Mouse (Mus musculus) spleen, postnatal 4 days (tissue): Measurements from ENCODE around the gene Gdpd5.

Source experiments
- DNase-seq, 2 experiments: peaks; one replicate each; pipeline ENCODE4 v3.0.0; 2022; ENCODE audit warnings: low spot score in 2 of 2

Gdpd5 gene

GRCm38 (mm10) chr7:99404031-99404735 is 23.0 kb downstream of the Gdpd5 start:
- DNase-seq, result no peak

GRCm38 (mm10) chr7:99405386-99406155 is 24.4 kb downstream of the Gdpd5 start:
- DNase-seq, result no peak

- DNase-seq, result peak in 1 of 2 experiments; percentile 23
Observed at GRCm38 (mm10) chr7:99407598-99407997, 26.4 kb downstream of the Gdpd5 start.

GRCm38 (mm10) chr7:99409441-99410222 is 28.4 kb downstream of the Gdpd5 start:
- no peak for DNase-seq

GRCm38 (mm10) chr7:99410315-99410714 is 29.1 kb downstream of the Gdpd5 start:
- DNase-seq, result no peak

- DNase-seq, result no peak
Observed at GRCm38 (mm10) chr7:99411047-99411779, 30.0 kb downstream of the Gdpd5 start.

GRCm38 (mm10) chr7:99415045-99415444 is 33.8 kb downstream of the Gdpd5 start:
- DNase-seq, result no peak

GRCm38 (mm10) chr7:99419311-99419710 is 38.1 kb downstream of the Gdpd5 start:
- DNase-seq, result no peak

GRCm38 (mm10) chr7:99421006-99421405 is 39.8 kb downstream of the Gdpd5 start:
- no peak for DNase-seq

- DNase-seq, result no peak
Observed at GRCm38 (mm10) chr7:99424538-99425155, 43.4 kb downstream of the Gdpd5 start.

GRCm38 (mm10) chr7:99425706-99426105 is 44.5 kb downstream of the Gdpd5 start:
- no peak for DNase-seq

- no peak for DNase-seq
Observed at GRCm38 (mm10) chr7:99427031-99427430, 45.8 kb downstream of the Gdpd5 start.

- DNase-seq, result no peak
Observed at GRCm38 (mm10) chr7:99427987-99428386, 46.8 kb downstream of the Gdpd5 start.

GRCm38 (mm10) chr7:99428836-99429235 is 47.6 kb downstream of the Gdpd5 start:
- DNase-seq, result no peak

GRCm38 (mm10) chr7:99429786-99430185 is 48.6 kb downstream of the Gdpd5 start:
- no peak for DNase-seq

- no peak for DNase-seq
Observed at GRCm38 (mm10) chr7:99430246-99430645, 49.0 kb downstream of the Gdpd5 start.

GRCm38 (mm10) chr7:99432248-99432647 is 51.0 kb downstream of the Gdpd5 start:
- no peak for DNase-seq

GRCm38 (mm10) chr7:99432863-99433262 is 51.6 kb downstream of the Gdpd5 start:
- no peak for DNase-seq

GRCm38 (mm10) chr7:99434672-99435250 is 53.5 kb downstream of the Gdpd5 start:
- DNase-seq, result peak in 1 of 2 experiments; percentile 27

GRCm38 (mm10) chr7:99436530-99436929 is 55.3 kb downstream of the Gdpd5 start:
- no peak for DNase-seq

GRCm38 (mm10) chr7:99438881-99439280 is 57.7 kb downstream of the Gdpd5 start:
- DNase-seq, result no peak
